ENCODE assay signal across 25 mouse cellular contexts in genomic region chr5:134309345-134309744, GRCm38 (mm10). TPM values are rescaled to one million over a fixed set of nuclear protein-coding genes. Genes with fewer than 3 reads are reported as not detected.
DNase-seq lines count a peak whose midpoint lies in the region; ATAC-seq and TF ChIP-seq lines count a peak whose summit lies in the region.
"Had no signal": no experiment of that assay in that cellular context is flagged by ENCODE, and none has a peak within 500 bp of the region (broad histone marks: within the 10 kb centered on the region; RNA-seq: fewer than 3 reads in every experiment).

No protein-coding gene starts in this region.

- peaks cover 29% of the 10 kb centered on the region for H3K4me1 ChIP-seq in kidney, embryonic 15.5 days
- peaks cover 7% of the 10 kb centered on the region for H3K4me1 ChIP-seq in kidney, adult 2 months (ENCODE audit: control insufficient read depth, insufficient read depth, low read length)
- peaks cover 64% of the 10 kb centered on the region for H3K4me1 ChIP-seq in megakaryocyte, embryonic 14.5 days
- H3K4me1 ChIP-seq in olfactory bulb, adult 2 months (ENCODE audit: control insufficient read depth, insufficient read depth, low read length), result peaks cover 39% of the 10 kb centered on the region

- intact Hi-C loops in left cerebral cortex, postnatal 36 days (cut with DNase I), result no loop called here

- H3K27me3 ChIP-seq in kidney, embryonic 15.5 days, result no peaks in the 10 kb centered on the region
- H3K27me3 ChIP-seq in kidney, adult 2 months (replicated peaks; ENCODE audit: control insufficient read depth, insufficient read depth, low read length), result no peaks in the 10 kb centered on the region
- no peaks in the 10 kb centered on the region for H3K27me3 ChIP-seq in megakaryocyte, embryonic 14.5 days (replicated peaks)
- H3K27me3 ChIP-seq: CH12.LX; embryonic facial prominence, embryonic 13.5 days; forebrain, embryonic 12.5 days; forebrain, embryonic 15.5 days; heart, embryonic 13.5 days; hindbrain, embryonic 15.5 days; Patski had no signal

- no peak for ATAC-seq in kidney, embryonic 15.5 days (replicated peaks; ENCODE audit: low FRiP score)
- ATAC-seq in megakaryocyte, adult 5-6 weeks (ENCODE audit: poor library complexity, severe bottlenecking), result no peak
- ATAC-seq: forebrain, embryonic 15.5 days; Patski had no signal

- no peaks in the 10 kb centered on the region for H3K9me3 ChIP-seq in kidney, embryonic 15.5 days (replicated peaks)
- H3K9me3 ChIP-seq in megakaryocyte, embryonic 14.5 days, result no peaks in the 10 kb centered on the region
- H3K9me3 ChIP-seq: embryonic facial prominence, embryonic 13.5 days; forebrain, embryonic 12.5 days; forebrain, embryonic 15.5 days; G1E; heart, embryonic 10.5 days; heart, embryonic 13.5 days; hindbrain, embryonic 15.5 days had no signal

- peaks cover 60% of the 10 kb centered on the region for H3K36me3 ChIP-seq in kidney, embryonic 15.5 days
- no peaks in the 10 kb centered on the region; the same call in 1 of the 2 replicates for H3K36me3 ChIP-seq in kidney, adult 2 months (ENCODE audit: control insufficient read depth, insufficient read depth, low read length)
- H3K36me3 ChIP-seq in megakaryocyte, embryonic 14.5 days (replicated peaks; ENCODE audit: low read length), result peaks cover 67% of the 10 kb centered on the region

- H3K4me2 ChIP-seq in kidney, embryonic 15.5 days, result no peak overlapping the region
- H3K4me2 ChIP-seq: embryonic facial prominence, embryonic 13.5 days; forebrain, embryonic 12.5 days; forebrain, embryonic 15.5 days; heart, embryonic 13.5 days; hindbrain, embryonic 15.5 days had no signal

- TF ChIP-seq POLR2A in kidney, adult 2 months (IDR thresholded peaks at IDR 0.05; ENCODE audit: low read depth, low read length), result no peak
- TF ChIP-seq POLR2A in olfactory bulb, adult 2 months (IDR thresholded peaks at IDR 0.05; ENCODE audit: insufficient read depth, low read depth, low read length), result no peak

- no peak for DNase-seq in kidney, adult 2 months
- no peak for DNase-seq in left cerebral cortex, postnatal 36 days (ENCODE audit: low spot score in 2 of 2)
- DNase-seq: adrenal gland, postnatal 10 days; B cell, adult 2 months; cerebellum, adult 11-12 months; cerebellum, adult 8-10 months; cerebellum, postnatal 14 days; gastrocnemius, postnatal 36 days; heart, adult 2 months; heart, postnatal 14 days; heart, postnatal 4 days had no signal

- H3K9ac ChIP-seq in kidney, embryonic 15.5 days, result no peak overlapping the region
- H3K9ac ChIP-seq: embryonic facial prominence, embryonic 13.5 days; forebrain, embryonic 12.5 days; forebrain, embryonic 15.5 days; heart, embryonic 13.5 days; hindbrain, embryonic 15.5 days had no signal

- H3K4me3 ChIP-seq in kidney, embryonic 15.5 days (replicated peaks), result no peak overlapping the region
- H3K4me3 ChIP-seq in kidney, adult 2 months (ENCODE audit: insufficient read depth, low read depth, low read length), result no peak overlapping the region
- peak overlapping the region; percentile 71 for H3K4me3 ChIP-seq in megakaryocyte, embryonic 14.5 days (replicated peaks)
- no peak overlapping the region for H3K4me3 ChIP-seq in olfactory bulb, adult 2 months (ENCODE audit: insufficient read depth, low read depth, low read length)
- H3K4me3 ChIP-seq: embryonic facial prominence, embryonic 13.5 days; erythroblast, embryonic 14.5 days; forebrain, embryonic 12.5 days; forebrain, embryonic 15.5 days; heart, adult 2 months; heart, embryonic 10.5 days; heart, embryonic 13.5 days; hindbrain, embryonic 15.5 days had no signal

- no peak for TF ChIP-seq CTCF in kidney, adult 2 months (conservative IDR thresholded peaks at IDR 0.05; ENCODE audit: insufficient read depth, insufficient read length, low read depth, low read length)
- TF ChIP-seq CTCF in olfactory bulb, adult 2 months (IDR thresholded peaks at IDR 0.05; ENCODE audit: insufficient read depth, low read depth, low read length), result no peak

- 0 out of 2 replicates have a peak overlapping the region, but pooled peaks have one; percentile 13 for H3K27ac ChIP-seq in kidney, embryonic 15.5 days
- no peak overlapping the region for H3K27ac ChIP-seq in kidney, adult 2 months (ENCODE audit: insufficient read depth, low read depth, low read length)
- H3K27ac ChIP-seq in olfactory bulb, adult 2 months (ENCODE audit: insufficient read depth, low read depth, low read length), result 0 out of 2 replicates have a peak overlapping the region, but pooled peaks have one; percentile 8
- H3K27ac ChIP-seq: embryonic facial prominence, embryonic 13.5 days; forebrain, embryonic 12.5 days; forebrain, embryonic 15.5 days; heart, adult 2 months; heart, embryonic 10.5 days; heart, embryonic 13.5 days; hindbrain, embryonic 15.5 days had no signal

- 100% methylated on average over 1 of the region's 1 CpGs for WGBS in kidney, embryonic 15.5 days
- WGBS in kidney, adult 2 months, result 97% methylated on average over 1 of the region's 1 CpGs
- whole genome bisulfite sequencing in olfactory bulb, adult 2 months, result 93% methylated on average over 1 of the region's 1 CpGs

RNA-seq across cellular contexts. Expression of gene Gtf2i, which starts 5.2 kb away (rescaled TPM):
- 196 and 197 TPM in 2 replicates for polyA plus RNA-seq in kidney, embryonic 15.5 days (2015; fragmentation: Nextera tagmentation; extraction: Ambion mirVana)
- 86.4 and 103 TPM in 2 replicates for polyA plus RNA-seq in kidney, adult 2 months (2012; rRNA removed)
- polyA plus RNA-seq in megakaryocyte, embryonic 14.5 days (2012; ENCODE audit: insufficient read depth, low replicate concordance), result 87.1 and 333 TPM in 2 replicates
- 24.8 and 31.2 TPM in 2 replicates for total RNA-seq in megakaryocyte, adult 5-6 weeks (2015)
- 15.5 and 23.6 TPM in 2 replicates for total RNA-seq in megakaryocyte, adult 5-6 weeks (2017)
- polyA plus RNA-seq in olfactory bulb, adult 2 months (2012; ENCODE audit: insufficient read depth, insufficient read length, low replicate concordance, missing spikeins), result 380 TPM in 1 of 2 replicates, not detected in the other
- total RNA-seq in left cerebral cortex, postnatal 36 days (2021), result 100 to 1,000 TPM; 212 to 223 TPM
